Mouse (Mus musculus) lung, adult 2 months (tissue): Measurements from ENCODE around the gene Spef2.

Experiments used
- CTCF ChIP-seq: fragments of 200-500 bp; IDR thresholded peaks from 2 replicates; pipeline ENCODE4 v1.5.1; 2011; ENCODE audit warnings: mild to moderate bottlenecking, low read length, control low read depth; ENCODE audit not compliant: insufficient read depth
- POLR2A ChIP-seq: fragments of 200-500 bp; IDR thresholded peaks from 2 replicates; pipeline ENCODE4 v1.6.1; 2011; ENCODE audit warnings: low read depth, mild to moderate bottlenecking, control low read depth, low read length, borderline replicate concordance; ENCODE audit errors: extremely low read depth

- TF ChIP-seq CTCF, result no peak
- TF ChIP-seq POLR2A, result no peak
Measured at GRCm38 (mm10) chr15:9624619-9625018, 124.0 kb downstream of the Spef2 start.
